ENCODE assay signal across 22 mouse cellular contexts in the genomic region with DNA sequence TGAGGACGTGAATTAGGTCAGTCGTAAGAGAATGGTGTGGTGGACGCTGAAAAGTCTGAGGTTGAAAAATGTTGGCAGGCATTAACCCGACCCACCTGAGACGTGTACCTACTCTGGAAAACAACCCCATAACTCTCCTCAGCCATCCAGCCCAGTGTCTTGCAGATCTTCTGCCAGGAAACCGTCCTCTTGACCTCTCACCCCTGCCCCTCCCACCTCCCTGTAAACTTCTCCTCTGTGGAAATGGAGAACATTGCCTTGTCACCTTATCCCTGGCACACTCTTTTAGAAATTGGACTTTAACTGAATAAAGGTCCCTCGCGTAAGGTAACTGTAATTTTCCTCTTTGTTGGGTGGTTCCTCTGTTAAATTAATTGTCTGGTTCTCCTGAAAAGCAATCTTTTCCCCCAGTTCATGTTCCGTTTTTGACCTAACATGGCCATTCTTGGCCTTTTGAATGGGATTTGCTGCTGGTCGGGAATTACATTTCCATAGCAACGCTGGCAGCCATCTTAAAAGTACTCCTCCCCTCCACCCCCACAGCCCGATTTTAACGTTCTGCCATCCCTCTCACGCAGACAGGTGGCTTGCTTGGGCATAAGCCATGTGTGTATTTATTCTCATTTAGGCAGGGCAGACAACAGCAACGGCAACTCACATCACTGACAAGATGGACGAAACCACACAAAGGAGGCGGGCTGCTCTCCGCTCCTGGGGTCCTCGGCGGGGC.
A peak's percentile ranks its signal among the peaks of the same experiment; 100 is the strongest.
DNase-seq lines count a peak whose midpoint lies in the region; ATAC-seq and TF ChIP-seq lines count a peak whose summit lies in the region.
"Had no signal": no experiment of that assay in that cellular context is flagged by ENCODE, and none has a peak within 500 bp of the region (broad histone marks: within the 10 kb centered on the region; RNA-seq: fewer than 3 reads in every experiment).

No protein-coding gene starts in this region.

- H3K4me3 ChIP-seq in forebrain, postnatal 0 days (ENCODE audit: low read depth, low read length) = no peak overlapping the region
- H3K4me3 ChIP-seq in forebrain, embryonic 10.5 days = no peak overlapping the region
- H3K4me3 ChIP-seq: forebrain, embryonic 15.5 days; heart, embryonic 15.5 days; limb, embryonic 10.5 days; megakaryocyte, embryonic 14.5 days; midbrain, embryonic 15.5 days; neural tube, embryonic 15.5 days had no signal

- no peaks in the 10 kb centered on the region; the same call in 1 of the 2 replicates for H3K4me1 ChIP-seq in forebrain, postnatal 0 days (ENCODE audit: insufficient read depth)
- H3K4me1 ChIP-seq in forebrain, embryonic 10.5 days = peaks cover 1% of the 10 kb centered on the region
- H3K4me1 ChIP-seq: heart, embryonic 15.5 days; limb, embryonic 10.5 days; megakaryocyte, embryonic 14.5 days; neural tube, embryonic 15.5 days had no signal

- ATAC-seq in forebrain, postnatal 0 days = no peak; the same call in 1 of the 2 replicates
- ATAC-seq: activated CD4-positive, CD25-positive, alpha-beta regulatory T cell, adult 4 months; forebrain, embryonic 15.5 days; liver, postnatal 0 days; midbrain, embryonic 15.5 days had no signal

- no peaks in the 10 kb centered on the region; the same call in 1 of the 2 replicates for H3K9me3 ChIP-seq in forebrain, postnatal 0 days (ENCODE audit: low read length)
- peaks cover 5% of the 10 kb centered on the region; the same call in 1 of the 2 replicates for H3K9me3 ChIP-seq in forebrain, embryonic 10.5 days
- H3K9me3 ChIP-seq: forebrain, embryonic 15.5 days; heart, embryonic 15.5 days; limb, embryonic 10.5 days; midbrain, embryonic 15.5 days; neural tube, embryonic 15.5 days had no signal

- H3K4me2 ChIP-seq in forebrain, postnatal 0 days (ENCODE audit: low read depth) = no peak overlapping the region
- H3K4me2 ChIP-seq: forebrain, embryonic 15.5 days; heart, embryonic 15.5 days; midbrain, embryonic 15.5 days; neural tube, embryonic 15.5 days had no signal

- H3K27me3 ChIP-seq in forebrain, postnatal 0 days (ENCODE audit: insufficient read depth, low read length) = no peaks in the 10 kb centered on the region
- H3K27me3 ChIP-seq in forebrain, embryonic 10.5 days (ENCODE audit: poor library complexity, severe bottlenecking) = peaks cover 6% of the 10 kb centered on the region; the same call in 1 of the 2 replicates
- H3K27me3 ChIP-seq: forebrain, embryonic 15.5 days; heart, embryonic 15.5 days; megakaryocyte, embryonic 14.5 days; midbrain, embryonic 15.5 days; neural tube, embryonic 15.5 days had no signal

- no peak overlapping the region for H3K9ac ChIP-seq in forebrain, postnatal 0 days
- H3K9ac ChIP-seq: forebrain, embryonic 15.5 days; heart, embryonic 15.5 days; liver, postnatal 0 days; midbrain, embryonic 15.5 days; neural tube, embryonic 15.5 days had no signal

- H3K27ac ChIP-seq in forebrain, postnatal 0 days (ENCODE audit: low read depth, low read length) = no peak overlapping the region
- no peak overlapping the region for H3K27ac ChIP-seq in forebrain, embryonic 10.5 days
- H3K27ac ChIP-seq: forebrain, embryonic 15.5 days; heart, embryonic 15.5 days; limb, embryonic 10.5 days; midbrain, embryonic 15.5 days; neural tube, embryonic 15.5 days had no signal

- DNase-seq in forebrain, postnatal 0 days = peak; percentile 52
- DNase-seq in forebrain, embryonic 10.5 days (ENCODE audit: extremely low spot score, low spot score) = no peak
- peak; percentile 12 for DNase-seq in right cerebral cortex, postnatal 14 days
- DNase-seq in right cerebral cortex, adult 2 months (ENCODE audit: low spot score in 2 of 2) = no peak
- peak; percentile 61 for DNase-seq in layer of hippocampus, adult 9-11 months
- no peak for DNase-seq in lung, postnatal 4 days
- DNase-seq in spleen, postnatal 36 days (ENCODE audit: low spot score in 2 of 2) = no peak
- DNase-seq: adrenal gland, postnatal 14 days; cerebellum, adult 9-10 months; gastrocnemius, postnatal 36 days; kidney, adult 18-20 months; kidney, postnatal 25 days; liver, postnatal 0 days; lung, postnatal 10 days; thymus, postnatal 25 days had no signal

- H3K36me3 ChIP-seq in forebrain, postnatal 0 days (ENCODE audit: insufficient read depth) = no peaks in the 10 kb centered on the region
- H3K36me3 ChIP-seq in forebrain, embryonic 10.5 days (replicated peaks) = no peaks in the 10 kb centered on the region
- H3K36me3 ChIP-seq: forebrain, embryonic 15.5 days; heart, embryonic 15.5 days; limb, embryonic 10.5 days; midbrain, embryonic 15.5 days; neural tube, embryonic 15.5 days had no signal

- TF ChIP-seq CTCF in forebrain, postnatal 0 days (IDR thresholded peaks at IDR 0.05; ENCODE audit: low read depth) = peak; percentile 10; the same call in 1 of the 2 replicates

- 70% methylated on average over 20 of the region's 20 CpGs for WGBS in forebrain, postnatal 0 days
- 88% methylated on average over 20 of the region's 20 CpGs for WGBS in forebrain, embryonic 10.5 days

Comparison
In these comparisons a context has a peak if more than half of its experiments do, and no peak if none do; other contexts are left out.
1. DNase-seq: peak in forebrain, postnatal 0 days (single experiment), right cerebral cortex, postnatal 14 days (single experiment) and layer of hippocampus, adult 9-11 months (single experiment); none in forebrain, embryonic 10.5 days (single experiment), right cerebral cortex, adult 2 months (0 of 2), lung, postnatal 4 days (0 of 2) and spleen, postnatal 36 days (0 of 2).